Mouse (Mus musculus) embryonic stem cell, embryonic (primary cell): ENCODE results near the gene Slc25a25.

Experiments used
- CTCF ChIA-PET, 4 experiments: fragments of 300-600 bp in 2 of 4; fragments of 350-600 bp in 2 of 4; sonication (Branson Sonifier 250); formaldehyde crosslinking; loops; one replicate each; lab custom pipeline; 2022; ENCODE audit warnings: inconsistent platforms in 2 of 4; lab: Charles Lee
- POLR2A ChIA-PET, 4 experiments: fragments of 300-600 bp in 2 of 4; fragments of 350-600 bp in 2 of 4; sonication (Branson Sonifier 250); formaldehyde crosslinking; loops; one replicate each; lab custom pipeline; 2022; ENCODE audit warnings: antibody characterized with exemption in 4 of 4, inconsistent platforms in 1 of 4; lab: Charles Lee

Slc25a25 gene

GRCm38 (mm10) chr2:32411407-32411806 lies 39.8 kb downstream of the Slc25a25 start:
- ChIA-PET CTCF (interaction anchor here in 3 of 4 experiments (0.6 to 2.6 kb wide), 7 partner anchors 20 to 103 kb away, joined by 3 to 10 read pairs (median 7); no protein-coding TSS in a partner anchor), POLR2A (interaction anchor here (0.6 to 1.4 kb wide), 5 partner anchors 13 to 401 kb away, joined by 3 to 4 read pairs (median 3); no protein-coding TSS in a partner anchor)

- CTCF ChIA-PET = interaction anchor here in 2 of 4 experiments (0.8 to 2.6 kb wide), 9 partner anchors 22 to 280 kb away, joined by 4 to 10 read pairs (median 7); partner anchors contain the start of gene 1110008P14Rik (in 1 of the 2)
- POLR2A ChIA-PET = interaction anchor here in 2 of 4 experiments (0.6 to 1.4 kb wide), 4 partner anchors 9 to 77 kb away, joined by 3 to 4 read pairs (median 3); no protein-coding TSS in a partner anchor
Measured at GRCm38 (mm10) chr2:32408429-32409424, 42.5 kb downstream of the Slc25a25 start.

- ChIA-PET POLR2A (interaction anchor here in 2 of 4 experiments (0.6 to 1.7 kb wide), 4 partner anchors 9 to 210 kb away, joined by 3 to 4 read pairs (median 3); no protein-coding TSS in a partner anchor), CTCF (interaction anchor here in 3 of 4 experiments (0.8 to 5.9 kb wide), 6 partner anchors 9 to 159 kb away, joined by 3 to 117 read pairs (median 4); no protein-coding TSS in a partner anchor)
Measured at GRCm38 (mm10) chr2:32407144-32407824, 44.0 kb downstream of the Slc25a25 start.

GRCm38 (mm10) chr2:32404663-32405062 lies 46.6 kb downstream of the Slc25a25 start:
- ChIA-PET CTCF (interaction anchor here (0.6 to 5.9 kb wide), 162 partner anchors 8 to 596 kb away, joined by 3 to 117 read pairs (median 4); partner anchors contain the start of genes 1110008P14Rik (in 3 of the 4), Dnm1 (in 3 of the 4), Slc25a25 (in 3 of the 4) and 9430097D07Rik (in 2 of the 4)), POLR2A (interaction anchor here in 3 of 4 experiments (0.6 to 2.2 kb wide), 19 partner anchors 14 to 285 kb away, joined by 3 to 10 read pairs (median 3); partner anchors contain the start of genes 1110008P14Rik (in 1 of the 3), Dpm2 (in 1 of the 3) and Slc25a25 (in 1 of the 3))

GRCm38 (mm10) chr2:32396695-32397094 lies 54.5 kb downstream of the Slc25a25 start:
- CTCF ChIA-PET = interaction anchor here in 2 of 4 experiments (0.7 to 2.0 kb wide), 3 partner anchors 8 to 33 kb away, joined by 3 to 6 read pairs (median 3); no protein-coding TSS in a partner anchor
- POLR2A ChIA-PET = interaction anchor here in 2 of 4 experiments (0.6 to 1.9 kb wide), 9 partner anchors 11 to 1441 kb away, joined by 3 to 6 read pairs (median 3); partner anchors contain the start of genes 1110008P14Rik (in 1 of the 2) and Swi5 (in 1 of the 2)

GRCm38 (mm10) chr2:32395946-32396621 lies 55.2 kb downstream of the Slc25a25 start:
- ChIA-PET CTCF (interaction anchor here in 2 of 4 experiments (0.7 to 2.0 kb wide), 3 partner anchors 8 to 14 kb away, joined by 3 to 6 read pairs (median 3); no protein-coding TSS in a partner anchor), POLR2A (interaction anchor here in 2 of 4 experiments (0.6 to 1.2 kb wide), 4 partner anchors 33 to 108 kb away, joined by 3 to 6 read pairs (median 3); partner anchors contain the start of gene Swi5 (in 1 of the 2))

GRCm38 (mm10) chr2:32395484-32395945 lies 55.7 kb downstream of the Slc25a25 start, which contains the start of gene Ptges2:
Gene Ptges2 (plus strand): TSS chr2:32395896.
- ChIA-PET POLR2A (interaction anchor here in 2 of 4 experiments (1.0 to 1.5 kb wide), 5 partner anchors 11 to 262 kb away, joined by 3 to 4 read pairs (median 3); no protein-coding TSS in a partner anchor), CTCF (interaction anchor here in 3 of 4 experiments (0.5 to 1.3 kb wide), 4 partner anchors 9 to 14 kb away, joined by 3 to 5 read pairs (median 4); partner anchors contain the start of gene 1110008P14Rik (in 1 of the 3))

- ChIA-PET CTCF (interaction anchor here (0.5 to 1.3 kb wide), 5 partner anchors 9 to 175 kb away, joined by 3 to 5 read pairs (median 4); partner anchors contain the start of gene 1110008P14Rik (in 1 of the 4)), POLR2A (interaction anchor here in 2 of 4 experiments (0.6 to 1.5 kb wide), 9 partner anchors 11 to 435 kb away, joined by 3 to 4 read pairs (median 3); partner anchors contain the start of gene 1110008P14Rik (in 1 of the 2))
Measured at GRCm38 (mm10) chr2:32394973-32395372, 56.3 kb downstream of the Slc25a25 start.

GRCm38 (mm10) chr2:32392063-32392462 lies 59.2 kb downstream of the Slc25a25 start:
- POLR2A ChIA-PET = interaction anchor here in 2 of 4 experiments (0.5 to 1.6 kb wide), 3 partner anchors 100 to 217 kb away, joined by 3 to 4 read pairs (median 3); no protein-coding TSS in a partner anchor
- CTCF ChIA-PET = interaction anchor here in 2 of 4 experiments (0.7 to 1.7 kb wide), 3 partner anchors 10 to 84 kb away, joined by 3 to 5 read pairs (median 3); partner anchors contain the start of gene 1110008P14Rik (in 1 of the 2)

GRCm38 (mm10) chr2:32390871-32391270 lies 60.4 kb downstream of the Slc25a25 start:
- CTCF ChIA-PET = interaction anchor here in 3 of 4 experiments (0.6 to 1.7 kb wide), 4 partner anchors 8 to 98 kb away, joined by 3 to 11 read pairs (median 5); no protein-coding TSS in a partner anchor

GRCm38 (mm10) chr2:32389157-32389556 lies 62.1 kb downstream of the Slc25a25 start:
- ChIA-PET CTCF (interaction anchor here in 3 of 4 experiments (0.6 to 1.8 kb wide), 3 partner anchors 16 to 277 kb away, joined by 5 to 9 read pairs (median 5); no protein-coding TSS in a partner anchor), POLR2A (interaction anchor here in 1 of 4 experiments (0.7 to 1.8 kb wide), 2 partner anchors 9 to 101 kb away, joined by 3 to 5 read pairs; partner anchors contain the start of gene Swi5)

More at GRCm38 (mm10) chr2:32390871-32391270, 60.4 kb downstream of the Slc25a25 start:
- POLR2A ChIA-PET = interaction anchor here in 3 of 4 experiments (0.6 to 1.2 kb wide), 6 partner anchors 9 to 495 kb away, joined by 3 to 4 read pairs (median 3); partner anchors contain the start of gene 1110008P14Rik (in 3 of the 3)

- CTCF ChIA-PET = interaction anchor here in 2 of 4 experiments (0.7 to 1.3 kb wide), 3 partner anchors 17 to 80 kb away, joined by 3 to 6 read pairs (median 5); no protein-coding TSS in a partner anchor
- POLR2A ChIA-PET = interaction anchor here in 1 of 4 experiments (1.8 kb wide), 1 partner anchor 8 kb away, joined by 5 read pairs; no protein-coding TSS in a partner anchor
Measured at GRCm38 (mm10) chr2:32387706-32388490, 63.3 kb downstream of the Slc25a25 start, which contains the start of gene Lcn2. Gene Lcn2 (minus strand): TSS chr2:32388252.

GRCm38 (mm10) chr2:32382689-32383088 lies 68.6 kb downstream of the Slc25a25 start:
- ChIA-PET CTCF (interaction anchor here in 3 of 4 experiments (0.6 to 2.0 kb wide), 6 partner anchors 20 to 75 kb away, joined by 3 to 25 read pairs (median 6); no protein-coding TSS in a partner anchor), POLR2A (interaction anchor here in 3 of 4 experiments (0.7 to 1.3 kb wide), 3 partner anchors 8 to 15 kb away, joined by 3 to 4 read pairs (median 3); no protein-coding TSS in a partner anchor)

- ChIA-PET POLR2A (interaction anchor here in 3 of 4 experiments (0.5 to 1.4 kb wide), 26 partner anchors 9 to 554 kb away, joined by 3 to 6 read pairs (median 3); partner anchors contain the start of genes Ciz1 (in 1 of the 3) and Swi5 (in 1 of the 3)), CTCF (interaction anchor here (0.6 to 2.0 kb wide), 24 partner anchors 9 to 248 kb away, joined by 3 to 25 read pairs (median 3); partner anchors contain the start of gene Dnm1 (in 1 of the 4))
Measured at GRCm38 (mm10) chr2:32381775-32382223, 69.4 kb downstream of the Slc25a25 start, which contains the start of gene 1110008P14Rik. Gene 1110008P14Rik (minus strand): TSS chr2:32381938.
